Mouse (Mus musculus): ENCODE data around the gene Nme1. TPM values are rescaled to one million over a fixed set of nuclear protein-coding genes. Genes with fewer than 3 reads are reported as not detected.

Gene Nme1
- polyA plus RNA-seq, 1 experiment from 2014 or later, result 146 TPM

DNA sequence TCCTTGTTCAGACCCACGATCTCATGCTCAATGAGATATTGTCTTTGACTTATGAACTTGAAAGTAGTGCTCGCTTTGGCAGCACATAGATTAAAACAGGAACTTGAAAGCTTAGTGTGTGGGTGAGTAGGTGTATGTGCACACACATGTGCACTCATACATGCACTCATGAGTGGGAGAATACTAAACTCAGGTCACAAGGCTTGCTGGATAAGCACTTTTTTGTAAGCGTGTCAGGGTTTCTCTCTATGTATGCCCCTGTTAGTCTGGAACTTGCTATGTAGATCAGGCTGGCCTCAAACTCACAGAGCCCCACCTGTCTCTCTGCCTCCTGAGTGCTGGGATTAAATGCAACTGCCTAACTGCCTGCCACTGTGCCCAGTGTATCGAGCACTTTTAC, 18.7 kb upstream of the Nme1 start:
- Histone ChIP-seq H3K4me3 (ENCODE audit: low read depth, low read length) (no peak overlapping the region), H3K4me1 (replicated peaks; ENCODE audit: control insufficient read depth, insufficient read depth, low read length) (0 out of 2 replicates have a peak, but pooled peaks cover 3% of the 10 kb centered on the region), H3K9me3 (ENCODE audit: control insufficient read depth) (no peaks in the 10 kb centered on the region), H3K27ac (ENCODE audit: low read depth, low read length) (peak overlapping the region; percentile 91), H3K27me3 (replicated peaks; ENCODE audit: control insufficient read depth, insufficient read depth, low read length) (no peaks in the 10 kb centered on the region), H3K36me3 (ENCODE audit: control insufficient read depth, insufficient read depth) (no peaks in the 10 kb centered on the region), H3K4me2 (replicated peaks; ENCODE audit: low read depth) (no peak overlapping the region), H3K9ac (ENCODE audit: low read depth, low read length) (no peak overlapping the region)
- 74% methylated on average over 4 of the region's 4 CpGs for WGBS
- no peak for ATAC-seq
- TF ChIP-seq CTCF (IDR thresholded peaks at IDR 0.05; ENCODE audit: low read depth), result no peak

DNA sequence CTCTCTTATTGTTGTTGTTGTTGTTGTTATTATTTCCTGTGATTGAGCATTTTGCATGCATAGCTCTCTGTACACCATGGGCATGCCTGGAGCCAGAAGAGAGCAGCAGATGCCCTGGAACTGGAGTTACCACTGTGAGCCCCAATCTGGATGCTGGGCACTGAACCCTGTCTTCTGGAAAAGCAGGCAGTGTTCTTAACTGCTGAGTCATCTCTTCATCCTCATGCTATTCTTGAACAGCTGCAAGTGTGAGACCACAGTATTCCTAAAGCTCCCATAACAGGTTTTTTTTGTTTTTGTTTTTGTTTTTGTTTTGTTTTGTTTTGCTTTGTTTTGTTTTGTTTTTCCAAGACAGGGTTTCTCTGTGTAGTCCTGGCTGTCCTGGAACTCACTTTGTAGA, 18.0 kb upstream of the Nme1 start:
- TF ChIP-seq CTCF (IDR thresholded peaks at IDR 0.05; ENCODE audit: low read depth), result no peak
- ATAC-seq, result no peak
- Histone ChIP-seq H3K27ac (ENCODE audit: low read depth, low read length) (no peak overlapping the region), H3K9ac (ENCODE audit: low read depth, low read length) (no peak overlapping the region), H3K4me3 (ENCODE audit: low read depth, low read length) (no peak overlapping the region), H3K36me3 (ENCODE audit: control insufficient read depth, insufficient read depth) (no peaks in the 10 kb centered on the region), H3K4me2 (replicated peaks; ENCODE audit: low read depth) (no peak overlapping the region), H3K4me1 (replicated peaks; ENCODE audit: control insufficient read depth, insufficient read depth, low read length) (0 out of 2 replicates have a peak, but pooled peaks cover 3% of the 10 kb centered on the region), H3K9me3 (ENCODE audit: control insufficient read depth) (no peaks in the 10 kb centered on the region), H3K27me3 (replicated peaks; ENCODE audit: control insufficient read depth, insufficient read depth, low read length) (no peaks in the 10 kb centered on the region)

DNA sequence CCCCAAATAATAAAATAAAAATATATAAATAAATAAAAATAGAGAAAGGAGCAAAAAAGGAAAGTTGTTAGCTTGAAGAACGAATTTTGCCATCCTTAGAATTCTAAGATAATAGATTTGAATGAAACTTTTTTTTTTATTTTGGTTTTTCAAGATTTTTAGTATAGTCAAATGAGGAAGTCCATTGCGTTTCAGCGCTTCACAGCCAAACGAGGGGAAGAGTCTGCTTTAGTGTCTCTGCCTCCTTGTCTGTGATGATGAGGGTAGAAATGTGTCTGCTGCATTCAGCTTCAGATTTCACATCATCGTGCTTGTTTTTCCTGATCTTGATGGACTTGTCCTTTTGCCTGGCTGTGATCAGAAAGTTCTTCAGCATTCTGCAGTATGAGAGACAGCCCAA, 16.9 kb upstream of the Nme1 start:
- no peak for ATAC-seq
- TF ChIP-seq CTCF (IDR thresholded peaks at IDR 0.05; ENCODE audit: low read depth), result no peak
- no peaks in the 10 kb centered on the region for H3K27me3 ChIP-seq (replicated peaks; ENCODE audit: control insufficient read depth, insufficient read depth, low read length)
- no peak overlapping the region for H3K27ac ChIP-seq (ENCODE audit: low read depth, low read length)
- 0 out of 2 replicates have a peak, but pooled peaks cover 3% of the 10 kb centered on the region for H3K4me1 ChIP-seq (replicated peaks; ENCODE audit: control insufficient read depth, insufficient read depth, low read length)
- H3K9me3 ChIP-seq (ENCODE audit: control insufficient read depth), result no peaks in the 10 kb centered on the region
- H3K36me3 ChIP-seq (ENCODE audit: control insufficient read depth, insufficient read depth), result no peaks in the 10 kb centered on the region
- 81% methylated on average over 5 of the region's 5 CpGs for WGBS
- no peak overlapping the region for H3K4me3 ChIP-seq (ENCODE audit: low read depth, low read length)
- H3K9ac ChIP-seq (ENCODE audit: low read depth, low read length), result no peak overlapping the region
- H3K4me2 ChIP-seq (replicated peaks; ENCODE audit: low read depth), result no peak overlapping the region

DNA sequence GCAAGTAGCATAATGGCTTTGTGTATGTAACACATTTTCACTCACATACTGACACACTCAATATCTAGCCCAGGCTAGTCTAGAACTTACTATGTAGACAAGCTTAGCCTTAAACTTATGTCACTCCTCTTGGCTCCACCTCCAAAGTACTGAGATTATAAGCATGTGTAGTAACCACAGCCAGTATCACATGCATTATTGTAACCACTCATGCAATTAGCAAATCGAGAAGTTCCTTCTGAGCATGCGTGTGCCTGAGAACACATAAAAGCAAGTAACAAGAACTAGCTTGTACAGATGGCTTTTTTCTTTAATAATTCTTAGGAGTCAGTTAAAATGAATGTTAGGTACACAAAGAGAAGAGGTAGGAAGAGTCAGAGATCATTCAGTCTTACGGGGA, 16.3 kb upstream of the Nme1 start:
- TF ChIP-seq CTCF (IDR thresholded peaks at IDR 0.05; ENCODE audit: low read depth), result no peak
- H3K36me3 ChIP-seq (ENCODE audit: control insufficient read depth, insufficient read depth), result no peaks in the 10 kb centered on the region
- no peak overlapping the region for H3K9ac ChIP-seq (ENCODE audit: low read depth, low read length)
- no peaks in the 10 kb centered on the region for H3K9me3 ChIP-seq (ENCODE audit: control insufficient read depth)
- H3K27me3 ChIP-seq (replicated peaks; ENCODE audit: control insufficient read depth, insufficient read depth, low read length), result no peaks in the 10 kb centered on the region
- no peak overlapping the region for H3K27ac ChIP-seq (ENCODE audit: low read depth, low read length)
- H3K4me2 ChIP-seq (replicated peaks; ENCODE audit: low read depth), result no peak overlapping the region
- H3K4me1 ChIP-seq (replicated peaks; ENCODE audit: control insufficient read depth, insufficient read depth, low read length), result 0 out of 2 replicates have a peak, but pooled peaks cover 3% of the 10 kb centered on the region
- 90% methylated on average over 3 of the region's 3 CpGs for WGBS
- H3K4me3 ChIP-seq (ENCODE audit: low read depth, low read length), result no peak overlapping the region
- ATAC-seq, result no peak

DNA sequence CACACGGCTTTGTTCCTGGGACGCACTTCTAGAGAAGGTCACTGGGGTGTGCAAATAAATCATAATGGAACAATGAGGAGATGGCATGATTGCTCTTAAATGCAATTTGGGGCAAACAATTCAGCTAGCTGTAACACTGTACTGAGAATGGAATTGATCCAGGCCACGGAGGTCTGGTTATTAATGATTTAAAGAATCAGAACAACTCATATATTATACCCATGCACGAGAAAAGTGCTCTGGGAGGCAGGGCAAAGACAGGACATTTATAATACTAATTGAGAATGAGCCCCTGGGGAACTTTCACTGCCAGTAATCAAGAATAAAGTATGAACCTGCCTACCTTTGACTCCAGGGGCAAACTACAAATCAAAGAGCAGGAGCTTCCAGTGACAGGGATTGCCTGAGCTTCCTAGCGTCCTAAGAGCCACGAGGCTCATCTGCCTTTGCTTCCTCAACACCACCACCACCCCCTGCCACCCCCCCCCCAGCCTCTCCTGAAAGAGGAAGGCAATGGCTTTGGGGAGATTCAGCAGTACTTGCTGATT, 11.3 kb upstream of the Nme1 start:
- no peak for TF ChIP-seq CTCF (IDR thresholded peaks at IDR 0.05; ENCODE audit: low read depth)
- Histone ChIP-seq H3K27ac (ENCODE audit: low read depth, low read length) (no peak overlapping the region), H3K4me1 (replicated peaks; ENCODE audit: control insufficient read depth, insufficient read depth, low read length) (no peaks in the 10 kb centered on the region), H3K9me3 (ENCODE audit: control insufficient read depth) (no peaks in the 10 kb centered on the region), H3K27me3 (replicated peaks; ENCODE audit: control insufficient read depth, insufficient read depth, low read length) (no peaks in the 10 kb centered on the region), H3K36me3 (ENCODE audit: control insufficient read depth, insufficient read depth) (no peaks in the 10 kb centered on the region), H3K9ac (ENCODE audit: low read depth, low read length) (no peak overlapping the region), H3K4me2 (replicated peaks; ENCODE audit: low read depth) (no peak overlapping the region), H3K4me3 (ENCODE audit: low read depth, low read length) (no peak overlapping the region)
- WGBS, result 19% methylated on average over 6 of the region's 6 CpGs
- no peak for ATAC-seq

DNA sequence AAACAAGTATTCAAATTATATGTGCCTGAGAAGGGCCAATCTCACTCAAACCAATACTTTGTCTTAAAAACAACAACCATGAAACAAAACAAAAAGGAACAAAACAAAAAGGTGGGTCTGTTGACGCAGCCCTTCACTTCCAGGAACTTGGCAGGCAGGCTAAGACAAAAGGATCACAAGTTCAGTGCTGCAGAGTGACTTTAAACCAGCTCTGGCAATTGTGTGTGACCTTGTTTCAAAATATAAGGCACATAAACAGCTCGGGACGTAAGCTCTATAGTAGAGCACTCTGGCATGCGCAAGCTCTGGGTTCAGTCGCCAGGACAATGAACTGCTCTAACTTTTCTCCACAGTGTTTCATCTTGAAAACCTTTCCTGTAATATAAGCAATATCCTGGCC, 4.6 kb upstream of the Nme1 start:
- H3K4me1 ChIP-seq (replicated peaks; ENCODE audit: control insufficient read depth, insufficient read depth, low read length), result no peaks in the 10 kb centered on the region
- no peaks in the 10 kb centered on the region for H3K9me3 ChIP-seq (ENCODE audit: control insufficient read depth)
- H3K4me2 ChIP-seq (replicated peaks; ENCODE audit: low read depth), result no peak overlapping the region
- H3K4me3 ChIP-seq (ENCODE audit: low read depth, low read length), result no peak overlapping the region
- H3K27me3 ChIP-seq (replicated peaks; ENCODE audit: control insufficient read depth, insufficient read depth, low read length), result no peaks in the 10 kb centered on the region
- WGBS, result 88% methylated on average over 5 of the region's 5 CpGs
- no peak for ATAC-seq
- H3K36me3 ChIP-seq (ENCODE audit: control insufficient read depth, insufficient read depth), result no peaks in the 10 kb centered on the region
- no peak overlapping the region for H3K9ac ChIP-seq (ENCODE audit: low read depth, low read length)
- TF ChIP-seq CTCF (IDR thresholded peaks at IDR 0.05; ENCODE audit: low read depth), result no peak
- no peak overlapping the region for H3K27ac ChIP-seq (ENCODE audit: low read depth, low read length)

DNA sequence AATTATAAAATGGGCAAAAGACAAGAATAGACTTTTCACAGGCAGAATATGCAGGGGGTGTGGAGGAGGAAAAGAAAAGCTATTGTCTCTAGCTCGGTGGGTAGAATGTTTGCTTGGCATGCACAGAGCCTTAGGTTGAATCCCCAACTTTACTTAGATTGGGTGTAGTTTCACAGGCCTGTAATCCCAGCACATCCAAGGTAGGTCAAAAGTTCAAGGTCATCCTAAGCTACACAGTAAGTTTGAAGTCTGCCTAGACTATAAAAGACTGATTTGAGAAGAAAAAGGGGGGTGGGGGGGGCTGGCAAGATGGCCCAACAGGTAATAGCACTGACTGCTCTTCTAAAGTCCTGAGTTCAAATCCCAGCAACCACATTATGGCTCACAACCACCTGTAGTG, 1.5 kb upstream of the Nme1 start:
- peaks cover 10% of the 10 kb centered on the region for H3K36me3 ChIP-seq (ENCODE audit: control insufficient read depth, insufficient read depth)
- H3K9ac ChIP-seq (ENCODE audit: low read depth, low read length), result no peak overlapping the region
- H3K4me3 ChIP-seq (ENCODE audit: low read depth, low read length), result no peak overlapping the region
- no peaks in the 10 kb centered on the region for H3K9me3 ChIP-seq (ENCODE audit: control insufficient read depth)
- H3K4me2 ChIP-seq (replicated peaks; ENCODE audit: low read depth), result no peak overlapping the region
- H3K27me3 ChIP-seq (replicated peaks; ENCODE audit: control insufficient read depth, insufficient read depth, low read length), result no peaks in the 10 kb centered on the region
- no peak for ATAC-seq
- TF ChIP-seq CTCF (IDR thresholded peaks at IDR 0.05; ENCODE audit: low read depth), result no peak
- H3K4me1 ChIP-seq (replicated peaks; ENCODE audit: control insufficient read depth, insufficient read depth, low read length), result no peaks in the 10 kb centered on the region
- WGBS, result 67% methylated on average over 1 of the region's 1 CpGs
- H3K27ac ChIP-seq (ENCODE audit: low read depth, low read length), result no peak overlapping the region

Measured in intestine, postnatal 0 days (tissue).